In the genomic region with DNA sequence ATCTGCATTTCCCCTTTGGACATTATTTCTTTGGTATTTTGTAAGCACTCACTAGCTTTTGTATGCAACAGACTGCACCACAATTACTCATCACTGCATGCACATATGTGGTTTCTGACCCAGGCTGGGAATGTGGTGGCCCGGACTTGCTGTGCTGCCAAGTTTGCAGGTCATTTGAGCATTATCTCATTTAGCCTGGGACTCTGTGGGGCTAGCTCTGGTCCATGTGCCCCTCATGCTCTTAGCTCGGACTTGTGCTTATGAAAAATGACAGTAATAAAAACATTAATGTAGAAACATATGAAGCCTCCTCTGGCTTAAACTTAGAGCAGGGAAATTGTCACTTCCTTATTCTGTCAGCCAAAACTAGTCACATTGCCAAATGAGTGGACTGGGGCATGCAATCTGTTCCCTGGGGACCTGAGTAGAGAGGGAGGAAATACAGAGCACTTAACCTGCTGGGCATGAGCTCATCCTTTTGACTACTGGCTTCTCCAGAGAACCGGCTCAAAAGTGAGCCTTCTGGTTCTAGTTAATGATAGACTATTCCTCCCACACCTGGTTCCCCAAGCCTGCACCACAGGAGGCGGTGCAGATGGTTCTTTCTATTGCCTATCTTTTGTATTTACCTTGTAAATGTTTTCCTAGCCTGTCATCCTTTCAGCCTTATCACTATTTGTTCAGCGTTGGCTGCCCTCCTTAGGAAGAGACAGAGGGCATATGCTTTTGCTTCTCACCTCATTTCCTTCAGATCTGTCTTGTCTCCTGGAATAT, we compare ENCODE assay signal across 8 mouse cellular contexts. TPM values are rescaled to one million over a fixed set of nuclear protein-coding genes. Genes with fewer than 3 reads are reported as not detected.
DNase-seq lines count a peak whose midpoint lies in the region; ATAC-seq and TF ChIP-seq lines count a peak whose summit lies in the region.

No protein-coding gene starts in this region.

- DNase-seq in frontal cortex, postnatal 14 days (ENCODE audit: low spot score in 2 of 2): no peak
- peak; percentile 77 for DNase-seq in NIH3T3 (ENCODE audit: low read depth)
- peak; percentile 20 to 22 for DNase-seq in layer of hippocampus, adult 2 months (ENCODE audit: low spot score in 2 of 2)
- no peak for DNase-seq in right cerebral cortex, postnatal 14 days
- DNase-seq in left cerebral cortex, postnatal 10 days (ENCODE audit: extremely low spot score in 1 of 2, low spot score in 2 of 2): no peak

- H3K4me3 ChIP-seq in layer of hippocampus, adult 2 months: no peak overlapping the region

- intact Hi-C loops in left cerebral cortex, postnatal 10 days (cut with DNase I): no loop called here

- no peak for TF ChIP-seq CTCF in layer of hippocampus, adult 2 months (conservative IDR thresholded peaks at IDR 0.05)

- peak; percentile 79 for ATAC-seq in frontal cortex, adult (ENCODE audit: low TSS enrichment)
- ATAC-seq in granulocyte monocyte progenitor cell, adult 5-6 weeks (replicated peaks; ENCODE audit: poor library complexity, severe bottlenecking): peak; percentile 91
- ATAC-seq in monocyte, adult 5-6 weeks (replicated peaks; ENCODE audit: insufficient number of reproducible peaks, low FRiP score, low TSS enrichment, poor library complexity, severe bottlenecking): peak; percentile 82

- peak overlapping the region; percentile 64 for H3K27ac ChIP-seq in layer of hippocampus, adult 2 months

RNA-seq across cellular contexts. Expression of gene Mrpl1, which starts 12.7 kb away (rescaled TPM):
- 22.2 and 22.6 TPM in 2 replicates for total RNA-seq in granulocyte monocyte progenitor cell, adult 5-6 weeks (2014; fragmentation: Nextera tagmentation)
- total RNA-seq in granulocyte monocyte progenitor cell, adult 5-6 weeks (2017): 51.1 and 57.3 TPM in 2 replicates
- 10 to 100 TPM; 15.8 to 17.4 TPM for total RNA-seq in layer of hippocampus, adult 2 months (2021)
- 17.3 to 46.7 TPM (median 42.3 TPM) in 3 replicates for total RNA-seq in monocyte, adult 5-6 weeks (2017)
- total RNA-seq in left cerebral cortex, postnatal 10 days (2021): 10 to 100 TPM; 13.8 to 15.8 TPM

RNA-seq across cellular contexts. Expression of gene Cnot6l, which starts 58.0 kb away (rescaled TPM):
- 77.2 and 102 TPM in 2 replicates for total RNA-seq in granulocyte monocyte progenitor cell, adult 5-6 weeks (2014; fragmentation: Nextera tagmentation)
- 60.2 and 77.5 TPM in 2 replicates for total RNA-seq in granulocyte monocyte progenitor cell, adult 5-6 weeks (2017)
- total RNA-seq in layer of hippocampus, adult 2 months (2021): 10 to 100 TPM; 70.7 to 77.9 TPM
- 68.1 to 199 TPM (median 82.2 TPM) in 3 replicates for total RNA-seq in monocyte, adult 5-6 weeks (2017)
- 10 to 100 TPM; 66.1 to 78.1 TPM for total RNA-seq in left cerebral cortex, postnatal 10 days (2021)

Comparison
In these comparisons a context has a peak if more than half of its experiments do, and no peak if none do; other contexts are left out.
1. DNase-seq: peak in NIH3T3 (single experiment) and layer of hippocampus, adult 2 months (2 of 2); none in frontal cortex, postnatal 14 days (0 of 2), right cerebral cortex, postnatal 14 days (single experiment) and left cerebral cortex, postnatal 10 days (0 of 2).
2. Peak in every context shown above with its lines, with median percentiles within 50 percentile points of each other: ATAC-seq.